Mouse (Mus musculus) MEL (cell line): ENCODE measurements at regions not wholly inside any gene's neighbourhood (a gene's known extent, or its start where the extent isn't known, plus 50 kb on each side); places are given as distances from the start of the nearest gene placed in this dataset.

Source experiments
- DNase-seq: peaks from one replicate; pipeline ENCODE4 v3.0.0; 2011; ENCODE audit warnings: low read depth, low spot score
- H3K27ac ChIP-seq: 2 replicates; pipeline ENCODE4 v1.5.1; 2012; ENCODE audit warnings: low read depth, mild to moderate bottlenecking, control low read depth, low read length, moderate library complexity; ENCODE audit not compliant: control insufficient read depth
- H3K27me3 ChIP-seq, 2 experiments: fragments of 150-350 bp in 1 of 2; sonication (generic) in 1 of 2; 2 replicates each; pipeline ENCODE4 v1.6.1; 2012; ENCODE audit warnings: low read length in 2 of 2, mild to moderate bottlenecking in 2 of 2, improper control_type of control experiment in 1 of 2, moderate library complexity in 1 of 2; ENCODE audit not compliant: insufficient read depth in 2 of 2, control insufficient read depth in 1 of 2
- H3K36me3 ChIP-seq, 2 experiments: 2 replicates each; pipeline ENCODE4 v1.6.1; 2012 to 2014; ENCODE audit warnings: low read length in 2 of 2, improper control_type of control experiment in 1 of 2, inconsistent platforms in 1 of 2, mild to moderate bottlenecking in 1 of 2; ENCODE audit not compliant: insufficient read depth in 2 of 2, control insufficient read depth in 1 of 2
- H3K4me1 ChIP-seq, 2 experiments: fragments of 150-350 bp in 1 of 2; sonication (generic) in 1 of 2; 2 replicates each; pipeline ENCODE4 v1.6.1; 2012; ENCODE audit warnings: low read length in 2 of 2, improper control_type of control experiment in 1 of 2, mild to moderate bottlenecking in 1 of 2; ENCODE audit not compliant: insufficient read depth in 2 of 2, control insufficient read depth in 1 of 2
- H3K4me3 ChIP-seq, 2 experiments: fragments of 150-350 bp in 1 of 2; sonication (generic) in 1 of 2; 2 replicates each; pipeline ENCODE4 v1.5.1; 2012; ENCODE audit warnings: low read depth in 2 of 2, low read length in 2 of 2, mild to moderate bottlenecking in 2 of 2, moderate library complexity in 2 of 2, control low read depth in 1 of 2, improper control_type of control experiment in 1 of 2; ENCODE audit not compliant: control insufficient read depth in 1 of 2, insufficient read depth in 1 of 2
- H3K79me2 ChIP-seq: 2 replicates; pipeline ENCODE4 v1.6.1; 2012; ENCODE audit warnings: mild to moderate bottlenecking, low read length, moderate library complexity; ENCODE audit not compliant: control insufficient read depth, poor library complexity, insufficient read depth
- H3K9ac ChIP-seq: 2 replicates; pipeline ENCODE4 v1.6.1; 2012; ENCODE audit warnings: low read depth, mild to moderate bottlenecking, control low read depth, low read length, moderate library complexity; ENCODE audit not compliant: control insufficient read depth, poor library complexity, severe bottlenecking
- H3K9me3 ChIP-seq: fragments of 150-350 bp; sonication (generic); replicated peaks from 2 replicates; pipeline ENCODE4 v1.6.1; 2012; ENCODE audit warnings: mild to moderate bottlenecking, low read length, improper control_type of control experiment, moderate library complexity; ENCODE audit not compliant: insufficient read depth
- BHLHE40 ChIP-seq: IDR thresholded peaks from 2 replicates; pipeline ENCODE4 v1.6.1; 2012; ENCODE audit warnings: low read depth, mild to moderate bottlenecking, inconsistent platforms, low read length, improper control_type of control experiment, borderline replicate concordance
- CHD1 ChIP-seq: IDR thresholded peaks from 2 replicates; pipeline ENCODE4 v1.6.1; 2012; ENCODE audit warnings: low read depth, mild to moderate bottlenecking, inconsistent platforms, low read length, improper control_type of control experiment
- CTCF ChIP-seq, 3 experiments: IDR thresholded peaks in 2 of 3; conservative IDR thresholded peaks in 1 of 3; 2 replicates each; pipeline ENCODE4 v1.5.1; 2011 to 2012; ENCODE audit warnings: low read length in 3 of 3, low read depth in 2 of 3, mild to moderate bottlenecking in 2 of 3, improper control_type of control experiment in 1 of 3, inconsistent platforms in 1 of 3, mixed read lengths in 1 of 3, moderate library complexity in 1 of 3; ENCODE audit not compliant: control insufficient read depth in 1 of 3, insufficient read depth in 1 of 3, poor library complexity in 1 of 3, severe bottlenecking in 1 of 3
- GATA1 ChIP-seq: IDR thresholded peaks from 2 replicates; pipeline ENCODE4 v1.6.1; 2011; ENCODE audit warnings: low read depth, low read length, improper control_type of control experiment
- HCFC1 ChIP-seq: IDR thresholded peaks from 2 replicates; pipeline ENCODE4 v1.6.1; 2012; ENCODE audit warnings: low read depth, mild to moderate bottlenecking, inconsistent platforms, low read length, improper control_type of control experiment, moderate library complexity
- KAT2A ChIP-seq: conservative IDR thresholded peaks from 2 replicates; pipeline ENCODE4 v1.6.1; 2012; ENCODE audit warnings: low read depth, low read length, improper control_type of control experiment, inconsistent platforms
- MAFK ChIP-seq: IDR thresholded peaks from 2 replicates; pipeline ENCODE4 v1.6.1; 2011; ENCODE audit warnings: low read depth, mild to moderate bottlenecking, low read length, improper control_type of control experiment, borderline replicate concordance
- MAZ ChIP-seq: IDR thresholded peaks from 2 replicates; pipeline ENCODE4 v1.6.1; 2012; ENCODE audit warnings: low read depth, mild to moderate bottlenecking, inconsistent platforms, low read length, improper control_type of control experiment
- MEF2A ChIP-seq: IDR thresholded peaks from 2 replicates; pipeline ENCODE4 v1.6.1; 2014; ENCODE audit warnings: low read depth, mild to moderate bottlenecking, inconsistent platforms, low read length, improper control_type of control experiment; ENCODE audit not compliant: poor library complexity, insufficient replicate concordance, severe bottlenecking; ENCODE audit errors: extremely low read depth
- MYC ChIP-seq: IDR thresholded peaks from 2 replicates; pipeline ENCODE4 v1.6.1; 2011; ENCODE audit warnings: low read depth, mild to moderate bottlenecking, low read length, improper control_type of control experiment, moderate library complexity
- NELFE ChIP-seq: IDR thresholded peaks from 2 replicates; pipeline ENCODE4 v1.6.1; 2011; ENCODE audit warnings: low read depth, low read length, improper control_type of control experiment
- NRF1 ChIP-seq: IDR thresholded peaks from 2 replicates; pipeline ENCODE4 v1.6.1; 2014; ENCODE audit warnings: low read depth, mild to moderate bottlenecking, inconsistent platforms, low read length, improper control_type of control experiment, moderate library complexity; ENCODE audit not compliant: poor library complexity, insufficient read depth, severe bottlenecking
- POLR2A ChIP-seq, 2 experiments: IDR thresholded peaks; 2 replicates each; pipeline ENCODE4 v1.6.1; 2011 to 2012; ENCODE audit warnings: low read length in 2 of 2, mild to moderate bottlenecking in 2 of 2, control low read depth in 1 of 2, improper control_type of control experiment in 1 of 2, low read depth in 1 of 2, moderate library complexity in 1 of 2; ENCODE audit not compliant: control insufficient read depth in 1 of 2, insufficient read depth in 1 of 2, poor library complexity in 1 of 2
- POLR2AphosphoS5 ChIP-seq: IDR thresholded peaks from 2 replicates; pipeline ENCODE4 v1.6.1; 2012; ENCODE audit warnings: low read depth, borderline replicate concordance, mild to moderate bottlenecking, inconsistent platforms, low read length, moderate library complexity, mixed read lengths
- RAD21 ChIP-seq: IDR thresholded peaks from 2 replicates; pipeline ENCODE4 v1.6.1; 2011; ENCODE audit warnings: mild to moderate bottlenecking, low read depth, low read length, improper control_type of control experiment
- SIN3A ChIP-seq: IDR thresholded peaks from 2 replicates; pipeline ENCODE4 v1.6.1; 2012; ENCODE audit warnings: low read length, improper control_type of control experiment, inconsistent platforms
- SMC3 ChIP-seq: IDR thresholded peaks from 2 replicates; pipeline ENCODE4 v1.6.1; 2011; ENCODE audit warnings: low read depth, low read length, improper control_type of control experiment
- TAL1 ChIP-seq: IDR thresholded peaks from 2 replicates; pipeline ENCODE4 v1.6.1; 2012; ENCODE audit warnings: mild to moderate bottlenecking, inconsistent platforms, low read length, moderate library complexity, mixed read lengths
- TBP ChIP-seq: IDR thresholded peaks from 2 replicates; pipeline ENCODE4 v1.8.0; 2011; ENCODE audit warnings: low read depth, low read length, improper control_type of control experiment
- TCF12 ChIP-seq: IDR thresholded peaks from 2 replicates; pipeline ENCODE4 v1.6.1; 2014; ENCODE audit warnings: low read depth, mild to moderate bottlenecking, inconsistent platforms, low read length, improper control_type of control experiment, moderate library complexity
- UBTF ChIP-seq: IDR thresholded peaks from 2 replicates; pipeline ENCODE4 v1.6.1; 2012; ENCODE audit warnings: low read depth, mild to moderate bottlenecking, inconsistent platforms, low read length, improper control_type of control experiment, moderate library complexity, borderline replicate concordance; ENCODE audit not compliant: insufficient read depth
- USF1 ChIP-seq: IDR thresholded peaks from 2 replicates; pipeline ENCODE4 v1.6.1; 2014; ENCODE audit warnings: low read depth, mild to moderate bottlenecking, inconsistent platforms, low read length, improper control_type of control experiment, moderate library complexity
- USF2 ChIP-seq, 2 experiments: IDR thresholded peaks; 2 replicates each; pipeline ENCODE4 v1.6.1; 2011 to 2012; ENCODE audit warnings: improper control_type of control experiment in 2 of 2, low read length in 2 of 2, borderline replicate concordance in 1 of 2, inconsistent platforms in 1 of 2, low read depth in 1 of 2, mild to moderate bottlenecking in 1 of 2; ENCODE audit not compliant: insufficient read depth in 1 of 2
- ZC3H11A ChIP-seq: IDR thresholded peaks from 2 replicates; pipeline ENCODE4 v1.6.1; 2012; ENCODE audit warnings: low read depth, mild to moderate bottlenecking, inconsistent platforms, low read length, improper control_type of control experiment
- ZKSCAN1 ChIP-seq: IDR thresholded peaks from 2 replicates; pipeline ENCODE4 v1.6.1; 2012; ENCODE audit warnings: low read depth, mild to moderate bottlenecking, inconsistent platforms, low read length, improper control_type of control experiment, moderate library complexity
- ZMIZ1 ChIP-seq: IDR thresholded peaks from 2 replicates; pipeline ENCODE4 v1.6.1; 2012; ENCODE audit warnings: low read depth, mild to moderate bottlenecking, inconsistent platforms, low read length, improper control_type of control experiment, moderate library complexity
- ZNF384 ChIP-seq: IDR thresholded peaks from 2 replicates; pipeline ENCODE4 v1.6.1; 2012; ENCODE audit warnings: low read depth, mild to moderate bottlenecking, inconsistent platforms, low read length, improper control_type of control experiment

- Histone ChIP-seq H3K4me1 (no peaks in the 10 kb centered on the region), H3K9ac (no peak overlapping the region), H3K36me3 (no peaks in the 10 kb centered on the region), H3K9me3 (no peaks in the 10 kb centered on the region), H3K27ac (no peak overlapping the region), H3K27me3 (no peaks in the 10 kb centered on the region), H3K4me3 (no peak overlapping the region), H3K79me2 (no peaks in the 10 kb centered on the region)
- no peak for TF ChIP-seq MAZ
- TF ChIP-seq CTCF (IDR thresholded peaks at IDR 0.05 in 2 of 3, conservative IDR thresholded peaks at IDR 0.05 in 1 of 3; ENCODE audit: control insufficient read depth in 1 of 3, insufficient read depth in 1 of 3, low read depth in 2 of 3, low read length in 3 of 3, poor library complexity in 1 of 3, severe bottlenecking in 1 of 3) = no peak
- no peak for TF ChIP-seq KAT2A
- no peak for TF ChIP-seq NELFE
- TF ChIP-seq TBP = no peak
- no peak for TF ChIP-seq MYC
- TF ChIP-seq HCFC1 = no peak
- no peak for TF ChIP-seq RAD21
- no peak for TF ChIP-seq SMC3
- TF ChIP-seq ZNF384 = no peak
- no peak for TF ChIP-seq NRF1
- no peak for TF ChIP-seq TCF12
- no peak for TF ChIP-seq GATA1
- no peak for TF ChIP-seq TAL1
- no peak for TF ChIP-seq SIN3A
- no peak for TF ChIP-seq USF1
- no peak for TF ChIP-seq BHLHE40
- TF ChIP-seq MAFK = no peak
- no peak for TF ChIP-seq UBTF
- no peak for DNase-seq
Measured at GRCm38 (mm10) chr9:113074866-113075265, 633.2 kb downstream of the Pdcd6ip start.

GRCm38 (mm10) chr9:113057415-113057814 lies 650.6 kb downstream of the Pdcd6ip start:
- H3K79me2 ChIP-seq = no peaks in the 10 kb centered on the region
- no peak overlapping the region for H3K9ac ChIP-seq
- H3K4me3 ChIP-seq = no peak overlapping the region
- no peaks in the 10 kb centered on the region for H3K4me1 ChIP-seq
- H3K27me3 ChIP-seq = no peaks in the 10 kb centered on the region
- no peak for DNase-seq
- H3K36me3 ChIP-seq = no peaks in the 10 kb centered on the region
- TF ChIP-seq POLR2A (IDR thresholded peaks at IDR 0.05; ENCODE audit: control insufficient read depth in 1 of 2, insufficient read depth in 1 of 2, low read depth in 1 of 2, low read length in 2 of 2, poor library complexity in 1 of 2) (no peak), MYC (no peak), CHD1 (no peak), MEF2A (no peak), ZC3H11A (no peak), TBP (no peak), TCF12 (no peak), NELFE (no peak), ZMIZ1 (no peak), ZKSCAN1 (no peak), ZNF384 (no peak), USF1 (no peak), RAD21 (no peak), USF2 (IDR thresholded peaks at IDR 0.05; ENCODE audit: borderline replicate concordance in 1 of 2, insufficient read depth in 1 of 2, low read depth in 1 of 2, low read length in 2 of 2) (no peak), NRF1 (no peak), BHLHE40 (no peak), POLR2AphosphoS5 (no peak), MAFK (no peak)
- H3K9me3 ChIP-seq = no peaks in the 10 kb centered on the region
- no peak overlapping the region for H3K27ac ChIP-seq
